Mouse (Mus musculus) limb, embryonic 10.5 days (tissue): ENCODE measurements around the gene Olfr792. TPM values are rescaled to one million over a fixed set of nuclear protein-coding genes. Genes with fewer than 3 reads are reported as not detected.

Experiments used
- DNase-seq: peaks from one replicate; pipeline ENCODE4 v3.0.0-alpha.2; 2017; ENCODE audit warnings: low spot score
- H3K27ac ChIP-seq: fragments of 300-500 bp; sonication (generic); 2 replicates; pipeline ENCODE4 v1.5.1; 2016; ENCODE audit warnings: mild to moderate bottlenecking
- H3K27me3 ChIP-seq: fragments of 300-500 bp; sonication (generic); 2 replicates; pipeline ENCODE4 v1.6.1; 2016; ENCODE audit warnings: low read depth, mild to moderate bottlenecking; ENCODE audit not compliant: poor library complexity, severe bottlenecking
- H3K36me3 ChIP-seq: fragments of 300-500 bp; sonication (generic); 2 replicates; pipeline ENCODE4 v1.6.1; 2016; ENCODE audit warnings: mild to moderate bottlenecking, moderate library complexity
- H3K4me1 ChIP-seq: fragments of 300-500 bp; sonication (generic); 2 replicates; pipeline ENCODE4 v1.6.1; 2016
- H3K4me3 ChIP-seq: fragments of 300-500 bp; sonication (generic); 2 replicates; pipeline ENCODE4 v1.5.1; 2016; ENCODE audit warnings: mild to moderate bottlenecking, moderate library complexity
- H3K9me3 ChIP-seq: fragments of 300-500 bp; sonication (generic); replicated peaks from 2 replicates; pipeline ENCODE4 v1.6.1; 2016; ENCODE audit warnings: mild to moderate bottlenecking
- WGBS: fragments of 180-500 bp; shearing (Covaris S2); methylation state at CpG from one replicate; pipeline ENCODE4 v1.1.7; 2016; 5-methylcytosine and 5-hydroxymethylcytosine counted together
- microRNA-seq: library from miRNA; unstranded; fragments of <30 nt; microRNA quantifications from one replicate; pipeline ENCODE4, GENCODE M21; 2017
- polyA plus RNA-seq: library from polyadenylated mRNA; unstranded; fragments of >200 nt; fragmentation: Nextera tagmentation; extraction: Ambion mirVana; gene quantifications from 2 replicates; pipeline ENCODE4 v1.2.1, GENCODE M21; 2016

Gene Olfr792
- polyA plus RNA-seq: not detected in 2 replicates

GRCm38 (mm10) chr10:129538862-129539261 lies at the start of gene Olfr792:
Olfr792 (plus strand) TSS chr10:129539162.
- Histone ChIP-seq H3K4me1 (no peaks in the 10 kb centered on the region), H3K27me3 (no peaks in the 10 kb centered on the region), H3K4me3 (no peak within 1 kb of the TSS), H3K9me3 (no peaks in the 10 kb centered on the region), H3K27ac (no peak within 1 kb of the TSS), H3K36me3 (no peaks in the 10 kb centered on the region)
- no peak for DNase-seq
- WGBS: 80% methylated on average over 1 of the region's 1 CpGs

- Histone ChIP-seq H3K27me3 (no peaks in the 10 kb centered on the region), H3K36me3 (no peaks in the 10 kb centered on the region), H3K4me3 (no peak overlapping the region), H3K9me3 (no peaks in the 10 kb centered on the region), H3K27ac (no peak overlapping the region), H3K4me1 (no peaks in the 10 kb centered on the region)
- DNase-seq: no peak
- 76% methylated on average over 2 of the region's 2 CpGs for WGBS
These were observed 48.9 kb upstream of the Olfr792 start for GRCm38 (mm10) chr10:129490101-129490500.

GRCm38 (mm10) chr10:129498192-129498591 lies 40.8 kb upstream of the Olfr792 start, which contains the start of gene Olfr790:
Olfr790 (plus strand) TSS chr10:129498492.
- Histone ChIP-seq H3K4me1 (no peaks in the 10 kb centered on the region), H3K27me3 (no peaks in the 10 kb centered on the region), H3K4me3 (no peak within 1 kb of the TSS), H3K9me3 (no peaks in the 10 kb centered on the region), H3K27ac (no peak within 1 kb of the TSS), H3K36me3 (no peaks in the 10 kb centered on the region)
- no peak for DNase-seq

- no peaks in the 10 kb centered on the region for H3K27me3 ChIP-seq
- no peaks in the 10 kb centered on the region for H3K4me1 ChIP-seq
- H3K9me3 ChIP-seq: no peaks in the 10 kb centered on the region
- no peak for DNase-seq
- WGBS: 80% methylated on average over 3 of the region's 3 CpGs
- no peaks in the 10 kb centered on the region for H3K36me3 ChIP-seq
- no peak within 1 kb of the TSS for H3K27ac ChIP-seq
- no peak within 1 kb of the TSS for H3K4me3 ChIP-seq
These were observed 17.5 kb upstream of the Olfr792 start, which contains the start of gene Olfr791 for GRCm38 (mm10) chr10:129521492-129521891. Olfr791 (plus strand) TSS chr10:129521792.

GRCm38 (mm10) chr10:129549354-129549753 lies 10.4 kb downstream of the Olfr792 start:
- H3K4me1 ChIP-seq: no peaks in the 10 kb centered on the region
- H3K27ac ChIP-seq: no peak overlapping the region
- H3K4me3 ChIP-seq: no peak overlapping the region
- DNase-seq: no peak
- no peaks in the 10 kb centered on the region for H3K27me3 ChIP-seq
- no peaks in the 10 kb centered on the region for H3K36me3 ChIP-seq
- H3K9me3 ChIP-seq: no peaks in the 10 kb centered on the region
- WGBS: 45% methylated on average over 1 of the region's 1 CpGs

- Histone ChIP-seq H3K4me3 (no peak within 1 kb of the TSS), H3K27me3 (no peaks in the 10 kb centered on the region), H3K9me3 (no peaks in the 10 kb centered on the region), H3K27ac (no peak within 1 kb of the TSS), H3K36me3 (no peaks in the 10 kb centered on the region), H3K4me1 (no peaks in the 10 kb centered on the region)
- DNase-seq: no peak
- 90% methylated on average over 2 of the region's 2 CpGs for WGBS
These were observed 28.4 kb downstream of the Olfr792 start, which contains the start of gene Olfr794 for GRCm38 (mm10) chr10:129567355-129567754. Olfr794 (plus strand) TSS chr10:129567655.

- DNase-seq: no peak
These were observed 38.1 kb downstream of the Olfr792 start for GRCm38 (mm10) chr10:129577066-129577465.

More at GRCm38 (mm10) chr10:129577066-129577465, 38.1 kb downstream of the Olfr792 start:
- 88% methylated on average over 1 of the region's 1 CpGs for WGBS
- Histone ChIP-seq H3K4me1 (no peaks in the 10 kb centered on the region), H3K36me3 (no peaks in the 10 kb centered on the region), H3K27ac (no peak overlapping the region), H3K4me3 (no peak overlapping the region), H3K27me3 (no peaks in the 10 kb centered on the region), H3K9me3 (no peaks in the 10 kb centered on the region)

Small RNAs within 50 kb of the gene (microRNA-seq; reads per million reads assigned to microRNA genes)
- gene Gm23252: not detected

Other genes with a start within 250 kb of the Olfr792 start
- gene Olfr780, start 221.0 kb upstream of the Olfr792 start, polyA plus RNA-seq: not detected in 2 replicates
- gene Olfr781, start 210.3 kb upstream of the Olfr792 start, polyA plus RNA-seq: not detected in 2 replicates
- gene Olfr782, start 190.3 kb upstream of the Olfr792 start, polyA plus RNA-seq: not detected in 2 replicates
- 0.08 and 0.13 TPM in 2 replicates for gene Olfr784, start 155.1 kb upstream of the Olfr792 start, polyA plus RNA-seq
- not detected in 2 replicates for gene Olfr785, start 133.7 kb upstream of the Olfr792 start, polyA plus RNA-seq
- not detected in 2 replicates for gene Olfr786, start 111.9 kb upstream of the Olfr792 start, polyA plus RNA-seq
- gene Olfr787, start 77.3 kb upstream of the Olfr792 start, polyA plus RNA-seq: not detected in 2 replicates
- gene Olfr788, start 68.2 kb upstream of the Olfr792 start, polyA plus RNA-seq: not detected in 2 replicates
- gene Olfr789, start 54.4 kb upstream of the Olfr792 start, polyA plus RNA-seq: not detected in 2 replicates
- gene Olfr790, start 40.7 kb upstream of the Olfr792 start, polyA plus RNA-seq: not detected in 2 replicates
- gene Olfr791, start 17.4 kb upstream of the Olfr792 start, polyA plus RNA-seq: not detected in 2 replicates
- not detected in 2 replicates for gene Olfr794, start 28.5 kb downstream of the Olfr792 start, polyA plus RNA-seq
- not detected in 2 replicates for gene Olfr796, start 73.4 kb downstream of the Olfr792 start, polyA plus RNA-seq
- not detected in 2 replicates for gene Olfr798, start 88.8 kb downstream of the Olfr792 start, polyA plus RNA-seq
- gene Olfr799, start 98.3 kb downstream of the Olfr792 start, polyA plus RNA-seq: not detected in 2 replicates
- not detected in 2 replicates for gene Olfr800, start 118.5 kb downstream of the Olfr792 start, polyA plus RNA-seq
- gene Olfr801, start 134.7 kb downstream of the Olfr792 start, polyA plus RNA-seq: not detected in 2 replicates
- gene Olfr802, start 149.0 kb downstream of the Olfr792 start, polyA plus RNA-seq: 0.03 TPM in 1 of 2 replicates, not detected in the other
- gene Olfr803, start 155.1 kb downstream of the Olfr792 start, polyA plus RNA-seq: not detected in 2 replicates
- gene Olfr804, start 164.0 kb downstream of the Olfr792 start, polyA plus RNA-seq: not detected in 2 replicates
- gene Olfr805, start 190.2 kb downstream of the Olfr792 start, polyA plus RNA-seq: not detected in 2 replicates
- not detected in 2 replicates for gene Olfr806, start 202.8 kb downstream of the Olfr792 start, polyA plus RNA-seq
- gene Olfr807, start 218.6 kb downstream of the Olfr792 start, polyA plus RNA-seq: not detected in 2 replicates
- gene Olfr808, start 226.3 kb downstream of the Olfr792 start, polyA plus RNA-seq: not detected in 2 replicates
- gene Olfr809, start 235.5 kb downstream of the Olfr792 start, polyA plus RNA-seq: not detected in 2 replicates